Mouse (Mus musculus) activated CD4-positive, CD25-positive, alpha-beta regulatory T cell, adult 9 weeks (primary cell): ENCODE measurements around the gene Eif4enif1. TPM values are rescaled to one million over a fixed set of nuclear protein-coding genes. Genes with fewer than 3 reads are reported as not detected.

Source experiments
- polyA plus RNA-seq: library from polyadenylated mRNA; unstranded; fragments of 100-300 nt; shearing (Covaris generic); gene quantifications from one replicate; pipeline ENCODE4 v1.2.1, GENCODE M21; 2017

The Eif4enif1 gene
- 40.0 TPM for polyA plus RNA-seq

GRCm38 (mm10) chr11:3202231-3202701, at the start of gene Eif4enif1:
Gene Eif4enif1 (plus strand): TSS chr11:3202392.

DNA sequence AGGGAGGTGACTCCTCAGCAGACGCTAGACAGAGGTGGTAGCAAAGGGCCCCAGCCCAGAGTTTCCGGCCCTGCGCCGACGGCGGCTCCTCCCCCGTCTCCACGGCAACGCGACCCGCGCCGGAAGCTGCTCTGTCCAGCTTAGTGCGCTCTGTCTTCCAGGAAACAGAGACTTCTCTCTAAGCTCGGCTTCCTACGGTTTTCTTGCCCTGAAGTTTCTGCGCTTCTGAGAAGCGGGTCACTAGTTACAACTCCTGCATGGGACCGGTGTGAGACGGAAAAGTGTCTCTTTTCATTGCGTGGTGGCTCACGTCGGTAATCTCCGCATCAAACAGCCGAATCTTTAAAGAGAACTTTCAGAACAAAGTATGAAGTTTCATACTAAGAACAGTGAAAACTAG, 8.8 kb upstream of the Eif4enif1 start, which contains the start of gene Sfi1:
Gene Sfi1, minus strand, starts transcription at position 101 of the 400 bp plus-strand sequence.

GRCm38 (mm10) chr11:3266079-3266685, 64.0 kb downstream of the Eif4enif1 start, which contains the start of gene Drg1:
Gene Drg1 (minus strand): TSS chr11:3266415.

GRCm38 (mm10) chr11:3288521-3289301, 86.5 kb downstream of the Eif4enif1 start, which contains the start of gene Patz1:
Gene Patz1 (plus strand): TSS chr11:3288874.

Other genes with a start within 250 kb of the Eif4enif1 start
- 64.5 TPM for gene Sfi1, start 8.9 kb upstream of the Eif4enif1 start, polyA plus RNA-seq
- gene Drg1, start 64.0 kb downstream of the Eif4enif1 start, polyA plus RNA-seq, result 181 TPM
- gene Patz1, start 86.5 kb downstream of the Eif4enif1 start, polyA plus RNA-seq, result 19.2 TPM
- gene Pik3ip1, start 128.0 kb downstream of the Eif4enif1 start, polyA plus RNA-seq, result 81.8 TPM
- 108 TPM for gene Limk2, start 206.8 kb downstream of the Eif4enif1 start, polyA plus RNA-seq
- 26.1 TPM for gene Rnf185, start 250.0 kb downstream of the Eif4enif1 start, polyA plus RNA-seq